Mouse (Mus musculus) embryonic facial prominence, embryonic 11.5 days (tissue): ENCODE data around the gene Mtg2. TPM values are rescaled to one million over a fixed set of nuclear protein-coding genes. Genes with fewer than 3 reads are reported as not detected.

Experiments used
- ATAC-seq: fragments of 200-750 bp; cut with Nextera tagmentation; replicated peaks from 2 replicates; pipeline ENCODE4 v1.8.0; 2017; ENCODE audit warnings: low read depth; ENCODE audit not compliant: insufficient number of reproducible peaks, low FRiP score, low TSS enrichment
- DNase-seq: peaks from one replicate; pipeline ENCODE4 v3.0.0-alpha.2; 2015; ENCODE audit warnings: low spot score
- H3K27ac ChIP-seq: fragments of 300-500 bp; sonication (generic); replicated peaks from 2 replicates; pipeline ENCODE4 v1.5.1; 2014; ENCODE audit warnings: mild to moderate bottlenecking, low read depth, low read length, control low read depth
- H3K27me3 ChIP-seq: fragments of 300-500 bp; sonication (generic); 2 replicates; pipeline ENCODE4 v1.6.1; 2014; ENCODE audit warnings: mild to moderate bottlenecking, low read length, moderate library complexity, mixed read lengths; ENCODE audit not compliant: control insufficient read depth, insufficient read depth
- H3K36me3 ChIP-seq: fragments of 300-500 bp; sonication (generic); replicated peaks from 2 replicates; pipeline ENCODE4 v1.6.1; 2014; ENCODE audit warnings: low read depth, mild to moderate bottlenecking, low read length, moderate library complexity, mixed read lengths; ENCODE audit not compliant: control insufficient read depth, insufficient read depth
- H3K4me1 ChIP-seq: fragments of 300-500 bp; sonication (generic); 2 replicates; pipeline ENCODE4 v1.6.1; 2014; ENCODE audit warnings: low read length, mixed read lengths; ENCODE audit not compliant: control insufficient read depth, insufficient read depth
- H3K4me2 ChIP-seq: fragments of 300-500 bp; sonication (generic); 2 replicates; pipeline ENCODE4 v1.6.1; 2014; ENCODE audit warnings: low read depth, mild to moderate bottlenecking, control low read depth, low read length, moderate library complexity
- H3K4me3 ChIP-seq: fragments of 300-500 bp; sonication (generic); 2 replicates; pipeline ENCODE4 v1.5.1; 2014; ENCODE audit warnings: low read depth, low read length, control low read depth
- H3K9ac ChIP-seq: fragments of 300-500 bp; sonication (generic); replicated peaks from 2 replicates; pipeline ENCODE4 v1.6.1; 2014; ENCODE audit warnings: mild to moderate bottlenecking, control low read depth, low read length
- H3K9me3 ChIP-seq: fragments of 300-500 bp; sonication (generic); replicated peaks from 2 replicates; pipeline ENCODE4 v1.6.1; 2016; ENCODE audit warnings: mild to moderate bottlenecking, low read length, inconsistent platforms, mixed read lengths; ENCODE audit not compliant: control insufficient read depth
- WGBS: fragments of 180-500 bp; shearing (Covaris S2); extraction: QIAGEN DNeasy Blood & Tissue Kit; methylation state at CpG from one replicate; pipeline ENCODE4 v1.1.7; 2014; 5-methylcytosine and 5-hydroxymethylcytosine counted together
- polyA plus RNA-seq: library from polyadenylated mRNA; unstranded; fragments of >200 nt; fragmentation: Nextera tagmentation; extraction: Ambion mirVana; gene quantifications from 2 replicates; pipeline ENCODE4 v1.2.1, GENCODE M21; 2014

The Mtg2 gene
- polyA plus RNA-seq, result 25.5 and 28.1 TPM in 2 replicates

- Histone ChIP-seq H3K4me1 (no peaks in the 10 kb centered on the region), H3K4me2 (peak within 1 kb of the TSS; percentile 93), H3K9ac (peak within 1 kb of the TSS; percentile 77), H3K27ac (peak within 1 kb of the TSS; percentile 28; the same call in 1 of the 2 replicates), H3K9me3 (no peaks in the 10 kb centered on the region), H3K27me3 (no peaks in the 10 kb centered on the region), H3K4me3 (peak within 1 kb of the TSS; percentile 75), H3K36me3 (no peaks in the 10 kb centered on the region; the same call in 1 of the 2 replicates)
- peak; percentile 90 for DNase-seq
- 6% methylated on average over 56 of the region's 58 CpGs for WGBS
- ATAC-seq, result peak; percentile 94
Observed at GRCm38 (mm10) chr2:180070481-180071453, at the start of gene Mtg2. TSS of gene Mtg2 (plus strand) at chr2:180070588.

- H3K27me3 ChIP-seq, result no peaks in the 10 kb centered on the region; the same call in 1 of the 2 replicates
- WGBS, result 84% methylated on average over 8 of the region's 8 CpGs
- H3K4me2 ChIP-seq, result no peak overlapping the region
- no peak overlapping the region for H3K9ac ChIP-seq
- H3K36me3 ChIP-seq, result no peaks in the 10 kb centered on the region
- no peak overlapping the region for H3K27ac ChIP-seq
- H3K4me3 ChIP-seq, result no peak overlapping the region
- ATAC-seq, result no peak
- no peak for DNase-seq
- H3K9me3 ChIP-seq, result no peaks in the 10 kb centered on the region
- H3K4me1 ChIP-seq, result no peaks in the 10 kb centered on the region
Observed at GRCm38 (mm10) chr2:180020919-180021318, 49.5 kb upstream of the Mtg2 start.

GRCm38 (mm10) chr2:180022751-180023150, 47.6 kb upstream of the Mtg2 start:
- 58% methylated on average over 6 of the region's 6 CpGs for WGBS
- H3K9ac ChIP-seq, result no peak overlapping the region

GRCm38 (mm10) chr2:180024401-180025098, 45.8 kb upstream of the Mtg2 start, which contains the start of gene Lsm14b:
TSS of gene Lsm14b (plus strand) at chr2:180024987.
- no peaks in the 10 kb centered on the region; the same call in 1 of the 2 replicates for H3K27me3 ChIP-seq
- peaks cover 6% of the 10 kb centered on the region for H3K36me3 ChIP-seq
- peak within 1 kb of the TSS; percentile 88 for H3K4me3 ChIP-seq
- WGBS, result under 1% methylated on average over 69 of the region's 80 CpGs
- peak within 1 kb of the TSS; percentile 89 for H3K27ac ChIP-seq
- H3K4me2 ChIP-seq, result peak within 1 kb of the TSS; percentile 90
- ATAC-seq, result peak; percentile 92
- no peaks in the 10 kb centered on the region for H3K9me3 ChIP-seq
- H3K4me1 ChIP-seq, result no peaks in the 10 kb centered on the region; the same call in 1 of the 2 replicates
- peak; percentile 97 for DNase-seq
- peak within 1 kb of the TSS; percentile 96 for H3K9ac ChIP-seq

More at GRCm38 (mm10) chr2:180022751-180023150, 47.6 kb upstream of the Mtg2 start:
- no peak for DNase-seq
- no peak overlapping the region for H3K4me2 ChIP-seq
- no peak overlapping the region for H3K4me3 ChIP-seq
- H3K27ac ChIP-seq, result no peak overlapping the region
- no peak for ATAC-seq
- no peaks in the 10 kb centered on the region; the same call in 1 of the 2 replicates for H3K27me3 ChIP-seq
- no peaks in the 10 kb centered on the region; the same call in 1 of the 2 replicates for H3K4me1 ChIP-seq
- peaks cover 1% of the 10 kb centered on the region; the same call in 1 of the 2 replicates for H3K36me3 ChIP-seq
- no peaks in the 10 kb centered on the region for H3K9me3 ChIP-seq

- Histone ChIP-seq H3K4me3 (peak overlapping the region; percentile 88), H3K36me3 (peaks cover 6% of the 10 kb centered on the region), H3K9me3 (no peaks in the 10 kb centered on the region), H3K27ac (peak overlapping the region; percentile 89), H3K9ac (peak overlapping the region; percentile 96), H3K4me1 (no peaks in the 10 kb centered on the region; the same call in 1 of the 2 replicates), H3K27me3 (no peaks in the 10 kb centered on the region; the same call in 1 of the 2 replicates), H3K4me2 (peak overlapping the region; percentile 90)
- peak; percentile 55 for DNase-seq
- peak; percentile 64 for ATAC-seq
- WGBS, result under 1% methylated on average over 84 of the region's 84 CpGs
Observed at GRCm38 (mm10) chr2:180025135-180025860, 45.1 kb upstream of the Mtg2 start.

- no peak for ATAC-seq
- WGBS, result 5% methylated on average over 6 of the region's 6 CpGs
- no peaks in the 10 kb centered on the region; the same call in 1 of the 2 replicates for H3K4me1 ChIP-seq
Observed at GRCm38 (mm10) chr2:180025861-180026200, 44.6 kb upstream of the Mtg2 start.

GRCm38 (mm10) chr2:180027768-180028167, 42.6 kb upstream of the Mtg2 start:
- Histone ChIP-seq H3K36me3 (peaks cover 14% of the 10 kb centered on the region), H3K4me2 (peak overlapping the region; percentile 90; the same call in 1 of the 2 replicates), H3K4me3 (no peak overlapping the region), H3K27ac (no peak overlapping the region), H3K9ac (no peak overlapping the region), H3K27me3 (no peaks in the 10 kb centered on the region; the same call in 1 of the 2 replicates), H3K4me1 (no peaks in the 10 kb centered on the region; the same call in 1 of the 2 replicates), H3K9me3 (no peaks in the 10 kb centered on the region)
- WGBS, result 83% methylated on average over 9 of the region's 9 CpGs
- ATAC-seq, result no peak
- no peak for DNase-seq

More at GRCm38 (mm10) chr2:180025861-180026200, 44.6 kb upstream of the Mtg2 start:
- Histone ChIP-seq H3K9ac (peak overlapping the region; percentile 96), H3K27ac (peak overlapping the region; percentile 89; the same call in 1 of the 2 replicates), H3K27me3 (no peaks in the 10 kb centered on the region; the same call in 1 of the 2 replicates), H3K36me3 (peaks cover 6% of the 10 kb centered on the region), H3K4me2 (peak overlapping the region; percentile 90), H3K4me3 (peak overlapping the region; percentile 88), H3K9me3 (no peaks in the 10 kb centered on the region)
- DNase-seq, result no peak
